Comparison of ENCODE assay signal across 8 mouse cellular contexts in the genomic region with DNA sequence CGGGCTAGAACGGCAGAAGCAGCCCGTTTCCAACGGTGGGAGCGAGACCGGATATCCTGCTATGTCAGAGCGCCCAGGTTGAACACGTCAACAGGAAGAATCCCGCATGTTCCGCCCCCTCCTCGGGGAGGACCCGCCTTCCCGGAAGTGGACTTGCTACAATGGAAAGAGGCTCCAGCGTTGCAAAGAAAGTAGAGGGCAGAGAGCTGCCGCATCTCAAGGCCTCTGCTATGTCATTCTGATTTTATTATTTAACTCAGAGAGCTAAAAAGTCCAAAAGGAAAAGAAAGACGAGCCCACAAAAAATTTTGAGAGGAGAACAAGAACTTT. TPM values are rescaled to one million over a fixed set of nuclear protein-coding genes. Genes with fewer than 3 reads are reported as not detected.
A peak's percentile ranks its signal among the peaks of the same experiment; 100 is the strongest.
DNase-seq lines count a peak whose midpoint lies in the region; ATAC-seq lines count a peak whose summit lies in the region.

A gene (minus strand): TSS at position 68 of the 330 bp plus-strand sequence.

- H3K9me3 ChIP-seq in heart, embryonic 10.5 days, result no peaks in the 10 kb centered on the region
- no peaks in the 10 kb centered on the region for H3K9me3 ChIP-seq in kidney, embryonic 15.5 days (replicated peaks)

- H3K4me1 ChIP-seq in heart, embryonic 10.5 days, result peaks cover 3% of the 10 kb centered on the region; the same call in 1 of the 2 replicates
- H3K4me1 ChIP-seq in kidney, embryonic 15.5 days, result peaks cover 18% of the 10 kb centered on the region

- peak within 1 kb of the TSS; percentile 74 for H3K4me2 ChIP-seq in kidney, embryonic 15.5 days

- peak; percentile 99 for ATAC-seq in erythroblast, adult 5-6 weeks (replicated peaks; ENCODE audit: low FRiP score, poor library complexity, severe bottlenecking)
- peak; percentile 98 for ATAC-seq in kidney, embryonic 15.5 days (replicated peaks; ENCODE audit: low FRiP score)
- peak; percentile 96 for ATAC-seq in monocyte, adult 5-6 weeks (replicated peaks; ENCODE audit: insufficient number of reproducible peaks, low FRiP score, low TSS enrichment, poor library complexity, severe bottlenecking)

- peak within 1 kb of the TSS; percentile 93 for H3K27ac ChIP-seq in heart, embryonic 10.5 days
- peak within 1 kb of the TSS; percentile 86 for H3K27ac ChIP-seq in kidney, embryonic 15.5 days

- peak within 1 kb of the TSS; percentile 81 for H3K4me3 ChIP-seq in heart, embryonic 10.5 days
- peak within 1 kb of the TSS; percentile 87 for H3K4me3 ChIP-seq in kidney, embryonic 15.5 days (replicated peaks)

- H3K9ac ChIP-seq in kidney, embryonic 15.5 days, result peak within 1 kb of the TSS; percentile 91

- DNase-seq in B cell, adult 2 months, result peak; percentile 94 to 96
- peak; percentile 97 for DNase-seq in brain, adult 2 months (ENCODE audit: low read depth, low spot score)
- DNase-seq in heart, embryonic 10.5 days (ENCODE audit: low spot score), result peak; percentile 97
- peak; percentile 91 for DNase-seq in liver
- peak; percentile 86 to 90 for DNase-seq in spleen, postnatal 4 days (ENCODE audit: low spot score in 2 of 2)

- H3K27me3 ChIP-seq in heart, embryonic 10.5 days (ENCODE audit: insufficient read depth, poor library complexity, severe bottlenecking), result no peaks in the 10 kb centered on the region
- no peaks in the 10 kb centered on the region for H3K27me3 ChIP-seq in kidney, embryonic 15.5 days

- under 1% methylated on average over 16 of the region's 16 CpGs for WGBS in heart, embryonic 10.5 days
- WGBS in kidney, embryonic 15.5 days, result 5% methylated on average over 16 of the region's 16 CpGs

- peaks cover 27% of the 10 kb centered on the region for H3K36me3 ChIP-seq in heart, embryonic 10.5 days
- peaks cover 32% of the 10 kb centered on the region for H3K36me3 ChIP-seq in kidney, embryonic 15.5 days

RNA-seq across cellular contexts. Expression of the gene that starts here (rescaled TPM):
- total RNA-seq in erythroblast, adult 5-6 weeks (2015; ENCODE audit: low replicate concordance), result 12.3 and 17.7 TPM in 2 replicates
- 19.7 and 24.7 TPM in 2 replicates for total RNA-seq in erythroblast, adult 5-6 weeks (2017; ENCODE audit: low replicate concordance)
- polyA plus RNA-seq in heart, embryonic 10.5 days (2016; fragmentation: Nextera tagmentation; extraction: Ambion mirVana), result 47.9 and 64.4 TPM in 2 replicates
- 71.3 and 75.3 TPM in 2 replicates for polyA plus RNA-seq in kidney, embryonic 15.5 days (2015; fragmentation: Nextera tagmentation; extraction: Ambion mirVana)
- total RNA-seq in monocyte, adult 5-6 weeks (2017), result 98.5 to 130 TPM (median 126 TPM) in 3 replicates

Comparison
In these comparisons a context has a peak if more than half of its experiments do, and no peak if none do; other contexts are left out.
1. Peak in every context shown above with its lines: DNase-seq, ATAC-seq, H3K4me3 ChIP-seq and H3K27ac ChIP-seq.